Mouse (Mus musculus) monocyte, adult 5-6 weeks (primary cell): ENCODE measurements at regions not wholly inside any gene's neighbourhood (a gene's known extent, or its start where the extent isn't known, plus 50 kb on each side); places are given as distances from the start of the nearest gene placed in this dataset.
A peak's percentile ranks its signal among the peaks of the same experiment; 100 is the strongest.

Experiments
- ATAC-seq: fragments of 153-309, 156-312 bp; replicated peaks from 2 replicates; pipeline ENCODE4 v1.8.0; 2017; ENCODE audit warnings: mild to moderate bottlenecking; ENCODE audit not compliant: low TSS enrichment, insufficient number of reproducible peaks, severe bottlenecking, poor library complexity, low FRiP score

DNA sequence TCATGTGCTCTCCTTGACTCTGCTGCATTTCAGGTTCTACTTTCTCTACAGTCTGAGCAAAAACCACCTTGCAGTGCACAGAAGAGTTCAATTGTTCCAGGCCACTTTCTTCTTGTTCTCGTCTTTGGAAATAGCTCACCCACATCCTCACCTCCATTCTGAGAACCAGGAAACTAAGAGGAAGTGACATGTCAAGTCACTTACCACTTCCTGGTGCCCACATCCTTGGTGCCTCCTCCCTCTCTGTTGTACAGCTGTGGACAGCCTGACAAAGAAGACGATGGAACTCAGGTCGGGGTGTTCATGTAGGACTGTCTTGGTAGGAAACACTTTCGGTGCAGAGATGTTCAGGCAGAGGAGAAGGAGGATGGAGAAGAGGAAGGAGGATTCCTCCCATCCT is 98.3 kb upstream of the Rapgef5 start:
- ATAC-seq = 0 out of 2 replicates have a peak, but pooled peaks have one; percentile 33

- ATAC-seq = no peak
Measured at GRCm38 (mm10) chr12:117422315-117422978, 93.8 kb upstream of the Rapgef5 start.

DNA sequence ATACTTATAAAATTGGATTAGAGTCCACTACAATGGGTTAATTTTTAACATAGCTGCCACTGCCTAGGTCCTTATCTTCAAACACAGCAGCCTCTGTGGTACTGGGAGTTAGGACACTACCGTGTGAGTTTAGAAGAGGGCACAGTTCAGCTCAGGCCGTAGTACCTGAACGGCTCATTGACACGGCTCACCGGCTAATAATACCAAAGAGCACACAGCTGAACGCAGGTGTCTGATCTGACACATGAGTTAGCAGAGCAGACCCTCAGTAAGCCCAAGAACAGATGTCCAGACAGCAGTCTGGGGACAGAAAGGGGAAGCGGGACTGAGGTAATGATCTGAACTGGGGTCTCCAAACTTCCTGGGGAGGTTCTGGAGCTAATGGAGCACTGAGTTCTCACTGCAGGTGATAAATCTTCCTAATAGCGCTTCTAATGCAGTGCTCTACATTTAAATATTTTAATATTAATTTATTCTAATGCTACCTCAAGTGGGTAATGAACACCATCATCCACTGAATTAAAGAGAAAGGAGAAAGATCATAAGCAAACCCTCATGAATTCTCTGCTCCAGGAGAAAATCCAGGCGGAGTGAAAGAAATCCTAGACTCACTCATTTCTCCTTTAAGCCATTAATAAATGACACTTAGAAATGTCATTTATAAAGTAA is 90.8 kb upstream of the Rapgef5 start:
- no peak for ATAC-seq

DNA sequence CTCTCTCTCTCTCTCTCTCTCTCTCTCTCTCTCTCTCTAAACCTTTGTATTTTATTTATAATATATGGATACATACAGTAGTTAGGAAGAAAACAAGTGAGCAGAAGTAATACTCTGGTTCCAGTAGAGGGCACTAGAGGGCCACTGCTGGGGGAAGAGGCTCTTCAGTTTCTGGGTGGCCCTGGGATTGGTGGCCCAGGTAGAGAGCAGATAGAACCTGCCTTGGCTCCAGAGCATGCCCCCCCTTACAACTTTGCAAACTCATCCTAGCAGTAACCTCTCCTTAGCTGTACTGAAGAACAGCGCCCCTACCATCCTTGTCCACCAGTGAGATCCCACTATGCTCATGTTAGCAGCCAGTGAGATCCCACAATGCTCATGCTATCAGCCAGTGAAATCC is 88.8 kb upstream of the Rapgef5 start:
- ATAC-seq = peak; percentile 86

- ATAC-seq = no peak
Measured at GRCm38 (mm10) chr12:117430886-117431285, 85.4 kb upstream of the Rapgef5 start.

DNA sequence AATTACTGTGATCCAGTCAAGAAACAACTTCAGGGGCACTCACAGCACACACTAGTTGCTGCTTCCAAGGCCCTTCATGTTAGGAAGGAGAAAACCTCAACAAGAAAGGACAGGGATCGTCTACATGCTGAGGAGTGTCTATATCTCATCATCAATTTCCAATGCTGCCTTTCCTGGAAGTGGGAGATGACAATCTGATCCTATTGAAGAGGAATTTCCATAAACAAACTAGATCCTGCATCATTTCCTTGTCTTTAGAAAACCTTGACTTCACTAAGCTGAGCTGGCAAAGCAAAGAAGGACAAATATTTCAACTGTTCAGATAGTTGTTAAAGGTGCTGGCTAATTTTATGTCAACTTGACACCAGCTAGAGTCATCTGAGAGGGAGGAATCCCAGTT is 83.5 kb upstream of the Rapgef5 start:
- no peak for ATAC-seq

DNA sequence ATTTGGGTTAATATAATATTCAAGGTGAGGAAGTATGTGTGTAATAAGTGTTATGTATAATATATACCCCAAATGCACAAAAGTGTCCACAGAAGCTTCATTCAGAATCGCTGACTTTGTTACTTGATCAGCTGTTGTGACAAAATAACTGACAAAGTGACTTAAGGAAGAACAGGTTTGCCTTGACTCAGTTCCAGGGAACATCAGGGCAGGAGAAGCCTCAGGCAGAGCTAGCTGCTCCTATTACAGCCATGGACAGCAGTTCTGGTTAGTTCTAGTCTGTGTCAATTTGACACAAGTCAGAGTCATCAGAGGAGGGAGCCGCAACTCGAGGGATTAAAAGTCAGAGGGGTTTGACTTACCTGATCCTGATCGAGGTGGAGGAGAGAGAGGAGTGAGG is 79.3 kb upstream of the Rapgef5 start:
- no peak for ATAC-seq

- ATAC-seq = no peak
Measured at GRCm38 (mm10) chr12:117439015-117439605, 77.2 kb upstream of the Rapgef5 start.

DNA sequence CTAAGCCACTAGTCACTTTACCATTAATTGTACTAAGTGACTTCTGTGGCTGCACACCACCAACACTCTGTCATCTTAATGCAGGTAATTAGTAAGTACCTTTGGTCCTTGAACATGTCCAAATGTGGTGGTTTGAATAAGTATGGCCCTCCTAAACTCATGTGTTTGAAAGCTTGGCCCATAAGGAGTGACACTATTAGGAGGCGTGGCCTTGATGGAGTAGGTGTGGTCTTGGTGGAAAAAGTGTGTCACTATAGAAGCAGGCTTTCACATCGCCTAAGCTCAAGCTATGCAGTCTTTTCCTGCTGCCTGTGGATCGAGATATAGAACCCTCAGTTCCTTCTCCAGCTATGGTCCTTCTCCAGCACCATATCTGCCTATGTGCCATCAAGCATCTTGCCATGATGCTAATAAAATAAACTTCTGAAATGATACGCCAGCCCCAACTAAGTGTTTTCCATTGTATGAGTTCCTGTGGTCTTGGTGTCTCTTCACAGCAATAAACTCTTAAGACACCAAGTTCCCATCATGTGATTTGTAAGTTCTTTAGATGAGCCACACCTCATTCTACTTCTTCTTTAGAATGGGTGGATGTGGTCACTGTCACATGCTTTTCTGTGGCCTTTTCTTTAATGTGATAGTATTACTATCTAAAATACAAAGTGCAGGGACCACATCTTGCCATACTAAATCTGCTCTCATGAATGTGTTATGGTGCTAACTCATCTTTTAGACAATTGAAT is 71.9 kb upstream of the Rapgef5 start:
- peak; percentile 78 for ATAC-seq

GRCm38 (mm10) chr12:117447223-117447622 is 69.1 kb upstream of the Rapgef5 start:
- ATAC-seq = peak; percentile 54; the same call in 1 of the 2 replicates

DNA sequence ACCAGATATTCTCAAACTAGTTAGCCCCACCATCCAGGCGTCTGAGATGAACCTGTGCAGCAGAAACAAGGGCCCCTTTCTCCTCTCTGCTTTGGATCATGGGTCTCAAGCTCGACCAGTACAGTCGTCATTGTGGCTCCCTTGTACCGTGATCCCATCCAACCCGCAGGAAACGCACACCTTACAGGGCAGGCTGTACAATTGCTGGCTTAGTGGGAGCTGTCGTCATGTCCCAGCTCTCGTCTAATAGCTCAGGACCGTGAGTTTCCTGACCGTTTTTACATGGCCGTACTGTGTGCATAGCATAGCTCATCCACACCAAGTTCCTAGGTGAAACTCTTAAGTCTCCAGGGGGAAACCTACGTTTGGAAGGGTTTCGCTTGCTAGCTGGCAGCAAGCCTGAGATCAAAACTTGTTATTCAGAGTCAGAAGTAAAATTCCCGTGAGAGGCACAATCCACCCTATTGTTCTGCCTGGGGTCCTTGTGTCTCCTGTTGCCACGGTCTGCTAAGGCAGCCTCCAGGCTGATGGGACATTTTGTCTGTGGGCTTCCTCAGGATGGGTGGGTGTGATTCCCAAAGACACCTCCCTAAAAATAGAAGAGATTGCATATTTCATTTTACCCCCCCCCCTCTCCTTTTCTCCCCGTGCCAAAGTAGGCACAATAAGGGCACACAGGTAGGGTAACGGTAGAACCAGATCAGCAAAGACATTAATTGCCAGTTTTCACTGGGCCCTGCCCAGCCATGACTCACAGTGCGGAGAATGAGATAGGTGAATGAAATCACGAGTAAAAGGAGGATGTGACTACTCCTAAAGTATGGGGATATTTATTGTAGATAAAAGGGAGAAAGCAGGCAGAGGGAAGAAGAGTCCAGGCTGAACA is 68.2 kb upstream of the Rapgef5 start:
- ATAC-seq = no peak

DNA sequence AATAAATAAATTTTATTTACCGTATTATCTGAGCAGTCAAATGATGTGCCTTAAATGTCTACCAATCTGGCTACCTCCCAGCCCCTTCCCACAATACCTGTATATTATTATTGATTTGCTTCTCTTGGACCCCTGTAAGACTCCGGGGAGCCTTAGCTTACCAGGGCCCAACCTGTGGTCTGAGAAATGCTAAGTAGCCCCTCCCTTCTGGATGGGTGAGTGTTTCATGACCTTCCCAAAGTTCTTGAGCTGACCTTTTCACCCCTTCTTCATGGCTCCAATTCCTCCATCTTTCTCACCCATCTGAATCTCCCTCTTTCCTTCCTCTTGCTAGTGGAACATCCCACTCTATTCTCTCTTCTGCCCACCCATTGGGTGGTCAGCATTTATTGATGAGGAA is 67.2 kb upstream of the Rapgef5 start:
- no peak for ATAC-seq

- ATAC-seq = no peak
Measured at GRCm38 (mm10) chr12:117450106-117450505, 66.2 kb upstream of the Rapgef5 start.

DNA sequence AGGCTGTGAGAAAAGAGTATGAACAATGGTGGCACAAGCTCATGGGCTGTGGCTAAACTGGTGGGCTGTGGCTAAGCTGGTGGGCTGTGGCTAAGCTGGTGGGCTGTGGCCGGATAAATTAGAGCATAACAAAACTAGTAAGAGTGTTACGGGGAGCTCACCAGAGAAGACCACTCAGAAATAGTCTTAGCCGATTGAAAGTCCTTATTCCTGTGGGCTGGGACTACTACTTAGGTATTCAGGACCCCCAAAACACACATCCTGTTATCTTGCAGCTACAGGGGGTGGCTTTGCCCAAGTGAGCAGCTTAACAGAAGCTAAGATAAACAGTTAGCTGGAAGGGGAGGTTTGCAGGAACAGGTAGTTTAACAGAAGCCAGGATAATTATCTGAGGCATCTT is 65.4 kb upstream of the Rapgef5 start:
- ATAC-seq = no peak

DNA sequence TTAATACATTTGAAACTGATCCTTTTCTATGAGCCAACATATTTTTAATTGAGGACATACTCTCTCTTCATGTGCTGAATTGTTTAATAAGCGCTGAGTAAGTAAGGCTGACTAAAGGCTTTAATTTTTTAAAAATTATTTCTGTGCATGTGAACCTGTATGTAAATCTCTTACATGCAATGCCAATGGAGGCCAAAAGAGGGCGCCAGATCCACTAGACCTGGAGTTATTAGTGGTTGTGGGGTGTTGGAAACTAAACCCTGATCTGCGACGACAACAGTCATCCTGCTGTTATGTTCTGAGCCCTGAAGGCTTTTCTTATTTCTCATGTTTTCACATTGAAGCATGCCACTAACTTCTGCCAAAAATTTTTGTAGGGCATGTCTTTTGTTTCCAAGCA is 64.8 kb upstream of the Rapgef5 start:
- no peak for ATAC-seq

- ATAC-seq = no peak
Measured at GRCm38 (mm10) chr12:117455800-117456199, 60.5 kb upstream of the Rapgef5 start.

DNA sequence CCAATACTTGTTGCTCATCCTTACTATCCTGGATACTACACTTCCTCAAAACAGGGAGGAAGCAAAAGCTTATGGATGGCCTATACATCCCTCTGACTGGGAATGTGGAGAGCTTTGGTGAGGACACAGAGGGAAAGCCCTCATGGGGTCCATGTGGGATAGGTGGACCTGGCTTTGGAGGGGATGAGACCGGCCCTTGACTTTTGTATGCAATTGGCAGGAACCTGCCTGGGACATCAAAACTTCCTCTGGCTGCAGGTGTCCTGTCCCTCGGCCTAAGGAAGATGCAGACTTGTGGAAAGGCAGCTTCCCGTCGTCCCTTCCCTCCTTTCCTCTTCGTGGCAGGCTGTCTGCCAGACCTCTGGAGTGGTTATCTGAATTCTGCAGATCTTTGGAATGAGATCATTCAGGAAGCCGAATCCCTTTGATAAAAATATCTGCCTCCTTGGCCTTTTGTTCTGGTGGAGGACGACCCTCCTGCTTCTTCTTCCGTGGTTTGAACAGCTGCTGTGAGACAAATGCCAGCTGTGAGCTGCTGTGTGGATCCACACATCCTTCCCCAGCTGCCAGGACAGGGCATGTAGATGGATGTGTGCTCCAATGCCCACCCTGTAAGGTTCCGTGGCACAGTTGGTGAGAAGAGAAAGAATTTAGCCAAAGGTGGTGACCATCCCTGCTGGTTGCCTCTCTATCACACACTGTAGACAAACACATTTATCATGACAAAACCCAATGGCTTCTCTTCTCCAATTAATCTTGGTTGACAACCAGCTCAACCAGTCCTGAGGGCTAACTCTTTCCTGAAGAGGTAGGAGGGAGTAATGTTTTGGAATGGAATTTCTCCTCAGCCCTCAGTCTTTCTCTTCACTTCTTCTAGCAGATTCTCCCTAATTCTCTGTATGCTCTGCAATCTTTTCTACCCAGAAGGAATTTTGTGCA is 57.9 kb upstream of the Rapgef5 start:
- no peak for ATAC-seq

GRCm38 (mm10) chr12:117459541-117459940 is 56.7 kb upstream of the Rapgef5 start:
- no peak for ATAC-seq
